ENCODE assay signal across 8 mouse cellular contexts in the genomic region with DNA sequence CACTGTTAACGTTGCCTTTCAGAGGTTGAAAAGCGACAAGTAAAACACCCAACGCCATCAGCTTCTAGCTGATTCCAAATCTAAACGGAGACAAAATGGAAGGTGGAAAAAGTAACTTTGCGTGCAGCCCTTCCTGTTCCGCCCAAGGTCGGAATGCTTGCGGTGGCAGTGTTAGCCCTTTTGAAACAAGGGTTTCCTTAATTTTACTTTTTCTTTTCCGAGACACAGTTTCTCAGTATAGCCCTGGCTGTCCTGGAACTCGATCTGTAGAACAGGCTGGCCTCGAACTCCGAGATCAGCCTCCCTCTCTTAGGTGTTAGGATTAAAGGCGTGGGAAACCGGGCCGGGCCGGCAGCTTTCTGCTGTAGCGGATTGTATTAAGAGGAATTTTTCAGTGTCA. TPM values are rescaled to one million over a fixed set of nuclear protein-coding genes. Genes with fewer than 3 reads are reported as not detected.
DNase-seq lines count a peak whose midpoint lies in the region; ATAC-seq lines count a peak whose summit lies in the region.

No protein-coding gene starts in this region.

- H3K4me2 ChIP-seq in stomach, embryonic 15.5 days: peak overlapping the region; percentile 60

- H3K27ac ChIP-seq in stomach, embryonic 15.5 days: peak overlapping the region; percentile 91

- no peaks in the 10 kb centered on the region; the same call in 1 of the 2 replicates for H3K4me1 ChIP-seq in stomach, embryonic 15.5 days

- H3K9me3 ChIP-seq in stomach, embryonic 15.5 days: no peaks in the 10 kb centered on the region

- DNase-seq in cerebellum, adult 11 months: peak; percentile 11
- no peak for DNase-seq in cerebellum, postnatal 4 days (ENCODE audit: low spot score in 2 of 2)
- DNase-seq in thymus, postnatal 4 days: peak; percentile 53
- no peak for DNase-seq in thymus, postnatal 25 days
- DNase-seq in kidney, postnatal 14 days: peak; percentile 42
- peak; percentile 31 for DNase-seq in lung, postnatal 10 days

- ATAC-seq in granulocyte monocyte progenitor cell, adult 5-6 weeks (replicated peaks; ENCODE audit: poor library complexity, severe bottlenecking): peak; percentile 73
- peak; percentile 23 for ATAC-seq in stomach, embryonic 15.5 days (ENCODE audit: insufficient read depth, low FRiP score, low read depth)

- no peaks in the 10 kb centered on the region for H3K27me3 ChIP-seq in stomach, embryonic 15.5 days (replicated peaks)

- under 1% methylated on average over 17 of the region's 17 CpGs for WGBS in stomach, embryonic 15.5 days

- no peaks in the 10 kb centered on the region for H3K36me3 ChIP-seq in stomach, embryonic 15.5 days

- H3K9ac ChIP-seq in stomach, embryonic 15.5 days: peak overlapping the region; percentile 84

- peak overlapping the region; percentile 90 for H3K4me3 ChIP-seq in stomach, embryonic 15.5 days (replicated peaks)

RNA-seq across cellular contexts. Expression of a gene that starts 0.5 kb away (rescaled TPM):
- 34.4 and 35.3 TPM in 2 replicates for total RNA-seq in granulocyte monocyte progenitor cell, adult 5-6 weeks (2014; fragmentation: Nextera tagmentation)
- 92.9 and 108 TPM in 2 replicates for total RNA-seq in granulocyte monocyte progenitor cell, adult 5-6 weeks (2017)
- 91.0 and 95.2 TPM in 2 replicates for polyA plus RNA-seq in stomach, embryonic 15.5 days (2015; fragmentation: Nextera tagmentation; extraction: Ambion mirVana)

RNA-seq across cellular contexts. Expression of a gene that starts 46.5 kb away (rescaled TPM):
- 69.2 and 77.6 TPM in 2 replicates for total RNA-seq in granulocyte monocyte progenitor cell, adult 5-6 weeks (2014; fragmentation: Nextera tagmentation)
- 121 and 133 TPM in 2 replicates for total RNA-seq in granulocyte monocyte progenitor cell, adult 5-6 weeks (2017)
- polyA plus RNA-seq in stomach, embryonic 15.5 days (2015; fragmentation: Nextera tagmentation; extraction: Ambion mirVana): 78.4 and 79.0 TPM in 2 replicates

Comparison
In these comparisons a context has a peak if more than half of its experiments do, and no peak if none do; other contexts are left out.
1. DNase-seq: peak in cerebellum, adult 11 months (single experiment), thymus, postnatal 4 days (single experiment), kidney, postnatal 14 days (single experiment) and lung, postnatal 10 days (single experiment); none in cerebellum, postnatal 4 days (0 of 2) and thymus, postnatal 25 days (single experiment).